Mouse (Mus musculus) natural killer cell, adult 2 months (primary cell): ENCODE data around the gene Col24a1.

ENCODE experiments used
- DNase-seq, 2 experiments: peaks; one replicate each; pipeline ENCODE4 v3.0.0; 2022; ENCODE audit warnings: low spot score in 2 of 2

Gene Col24a1

DNA sequence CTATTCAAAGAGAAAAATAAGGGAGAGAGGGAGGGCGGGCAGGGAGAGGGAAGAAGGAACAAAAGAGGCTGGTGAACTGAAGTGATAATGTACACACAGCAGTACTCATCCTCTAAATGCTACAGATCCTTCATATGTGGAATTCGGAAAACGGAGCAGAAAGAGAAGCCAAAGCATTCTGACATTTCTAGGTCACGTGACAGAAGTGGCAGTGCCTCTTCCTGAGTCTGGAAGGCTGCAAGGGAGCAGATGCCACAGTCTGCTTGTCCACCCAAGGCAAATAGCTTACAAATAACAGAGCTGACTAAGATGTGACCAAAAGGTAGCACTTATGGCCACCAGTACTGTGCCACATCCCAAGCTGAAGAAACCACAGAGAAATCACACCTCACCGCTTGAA, 164.8 kb downstream of the Col24a1 start:
- DNase-seq, result no peak

DNA sequence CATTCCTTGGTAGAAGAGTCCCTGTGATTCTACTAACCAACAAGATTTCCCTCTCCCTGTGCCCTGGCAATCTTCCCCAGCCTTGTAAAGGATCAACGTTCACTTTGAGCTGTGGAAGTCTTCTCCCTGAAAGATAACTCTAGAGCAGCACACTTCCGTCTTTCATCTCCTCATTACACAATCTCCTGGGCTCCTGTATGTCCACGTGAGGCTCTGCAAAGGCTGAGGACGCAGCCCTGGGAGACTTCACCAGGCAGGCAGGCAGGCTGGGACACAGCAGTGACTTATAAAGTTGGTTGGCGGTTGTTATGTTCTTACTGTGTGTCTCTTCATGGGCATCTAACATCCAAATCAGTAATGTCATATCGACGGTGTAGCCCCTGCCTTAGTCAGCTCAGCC, 170.1 kb downstream of the Col24a1 start:
- DNase-seq, result no peak

DNA sequence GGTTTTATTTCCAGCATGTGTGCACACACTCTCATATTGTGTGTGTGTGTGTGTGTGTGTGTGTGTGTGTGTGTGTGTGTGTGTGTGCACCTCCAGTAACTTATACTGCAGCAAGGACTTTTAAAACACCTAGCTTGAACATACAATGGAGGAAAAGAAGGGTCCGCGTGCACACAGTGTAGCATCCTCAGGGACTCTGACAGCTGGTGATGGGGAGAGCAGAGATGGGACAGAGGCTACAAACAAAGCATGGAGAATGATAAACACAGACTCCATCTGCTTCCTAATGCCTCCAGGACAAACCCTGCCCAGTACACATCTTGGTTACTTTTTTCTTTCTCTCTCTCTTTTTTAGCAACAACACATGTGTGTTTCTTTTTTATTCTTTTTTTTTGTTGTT, 171.5 kb downstream of the Col24a1 start:
- DNase-seq, result no peak

DNA sequence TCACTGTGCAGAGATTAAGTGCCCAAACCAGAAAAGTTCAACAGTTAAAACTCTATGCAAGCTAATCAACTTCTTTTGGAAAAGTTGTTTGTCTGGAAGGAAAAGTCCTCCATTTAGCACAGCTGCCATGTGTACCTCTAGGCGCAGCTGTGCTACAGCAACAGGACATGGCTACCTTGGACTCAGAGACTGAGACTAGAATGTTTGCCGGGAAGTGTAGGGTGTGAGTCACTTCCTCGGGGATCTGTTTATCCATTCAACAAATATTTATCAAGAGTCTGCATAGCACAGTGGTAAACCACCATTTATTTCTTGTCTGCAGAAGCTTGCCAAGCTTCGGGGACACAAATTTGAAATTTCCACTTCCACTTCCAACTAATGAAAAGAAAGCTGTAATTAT, 178.8 kb downstream of the Col24a1 start:
- DNase-seq, result no peak

DNA sequence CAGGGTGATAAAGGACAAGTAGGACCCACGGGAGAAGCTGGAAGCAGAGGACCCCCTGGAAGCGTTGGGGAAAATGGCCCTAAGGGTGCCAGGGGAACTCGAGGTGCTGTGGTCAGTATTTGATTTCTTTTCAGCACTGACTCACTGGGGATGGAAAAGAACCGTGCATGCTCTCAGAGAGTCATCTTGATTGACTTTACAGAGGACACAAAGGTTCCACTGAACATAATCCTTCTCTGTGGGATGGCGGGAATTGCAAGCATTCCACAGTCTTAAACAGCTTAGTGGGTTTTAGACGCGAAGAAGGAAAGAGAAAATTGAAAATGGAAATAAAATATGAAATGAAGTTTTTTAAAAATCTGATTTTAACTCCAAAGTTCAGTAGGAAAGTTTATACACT, 181.9 kb downstream of the Col24a1 start:
- no peak for DNase-seq

DNA sequence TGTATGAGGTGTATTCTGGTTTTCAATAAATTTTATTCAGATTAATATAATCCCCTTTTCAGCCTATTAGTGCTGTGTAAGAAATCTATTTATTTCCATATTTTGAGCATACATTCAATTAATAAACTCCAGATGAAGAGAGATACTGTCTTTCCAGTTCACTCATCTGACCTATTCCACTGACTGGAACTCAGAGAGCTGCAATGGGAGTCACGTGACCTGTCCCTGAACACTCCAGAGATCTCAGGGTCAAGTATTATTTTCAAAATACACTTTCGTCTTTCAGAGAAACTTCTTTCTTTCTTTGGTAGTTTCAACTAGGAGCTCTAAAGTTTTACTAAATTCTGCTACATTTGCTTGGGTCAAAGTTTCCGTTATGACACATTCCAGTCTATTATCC, 184.4 kb downstream of the Col24a1 start:
- no peak for DNase-seq

DNA sequence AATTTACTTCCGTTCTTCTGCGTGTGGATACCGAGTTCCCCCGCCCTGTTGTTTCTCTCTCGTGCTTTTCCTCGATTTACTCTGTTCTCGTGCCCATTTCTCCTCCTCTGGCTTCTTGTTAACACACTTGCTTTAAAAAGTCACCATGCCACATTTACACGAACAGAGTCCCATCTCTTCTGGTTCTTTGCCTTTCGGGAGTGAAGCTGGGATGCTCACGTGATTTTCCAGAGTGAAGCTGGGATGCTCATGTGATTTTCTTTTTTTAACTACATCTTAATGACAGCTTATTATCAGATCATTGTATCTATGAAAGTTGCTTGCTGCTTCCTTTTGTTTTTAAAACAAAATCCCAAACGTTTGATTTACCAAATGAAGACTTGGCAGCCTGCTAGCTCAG, 184.8 kb downstream of the Col24a1 start:
- DNase-seq, result no peak

DNA sequence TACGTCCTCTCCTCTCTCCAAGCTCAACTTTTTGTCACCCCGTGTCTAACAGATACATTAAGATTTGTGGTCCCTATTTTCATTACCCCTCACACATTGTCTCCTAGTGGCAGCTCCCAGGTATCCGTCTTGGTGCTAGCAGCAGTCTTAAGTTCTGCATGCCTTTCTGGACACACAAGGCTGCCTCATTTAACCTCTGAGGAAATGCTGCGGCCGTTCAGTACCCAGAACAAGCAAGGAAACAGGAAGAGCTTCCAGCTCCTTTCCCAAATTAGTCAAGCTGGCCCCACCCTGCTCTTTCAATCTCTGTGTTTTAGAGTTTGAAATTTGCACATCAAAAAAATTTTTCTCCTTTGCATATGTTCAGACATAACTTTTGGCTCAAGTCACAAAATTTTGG, 186.2 kb downstream of the Col24a1 start:
- DNase-seq, result no peak

DNA sequence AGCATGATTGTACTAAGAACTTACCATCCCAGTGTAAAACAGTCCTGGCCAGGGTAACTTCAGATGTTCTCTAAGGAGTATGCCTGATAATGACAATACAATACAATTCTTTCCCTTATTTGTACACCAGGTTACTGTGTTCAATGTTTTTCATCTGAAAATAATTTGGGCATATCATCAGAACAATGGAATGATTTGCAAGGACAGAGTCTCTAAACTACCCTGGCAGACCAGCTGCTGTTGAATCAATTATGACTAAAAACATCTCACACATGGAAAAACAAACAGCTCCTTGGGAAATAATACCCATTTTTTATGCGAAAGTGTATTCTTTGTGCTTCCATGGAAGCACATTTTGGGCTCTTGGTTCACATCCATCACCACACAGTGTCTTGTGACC, 198.0 kb downstream of the Col24a1 start:
- DNase-seq, result no peak

DNA sequence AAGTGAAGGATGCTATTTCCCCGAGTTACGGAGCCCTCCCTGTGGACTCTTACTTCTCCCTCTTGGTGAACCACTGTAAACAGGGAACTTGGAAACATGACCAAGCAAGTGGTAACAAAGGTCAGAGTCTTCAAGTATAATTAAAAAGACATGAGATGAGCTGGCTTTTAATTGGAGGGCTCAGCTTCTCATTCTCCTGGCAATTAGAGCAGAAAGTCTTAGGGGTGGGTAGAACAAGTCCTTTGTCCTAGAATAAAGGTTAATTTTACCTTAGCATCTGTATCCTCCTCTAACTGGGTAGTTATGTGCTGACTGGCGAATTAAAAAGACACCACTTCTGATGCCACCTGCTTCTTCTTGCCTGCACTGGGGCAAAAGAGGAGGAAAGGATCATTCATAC, 199.1 kb downstream of the Col24a1 start:
- DNase-seq, result no peak

DNA sequence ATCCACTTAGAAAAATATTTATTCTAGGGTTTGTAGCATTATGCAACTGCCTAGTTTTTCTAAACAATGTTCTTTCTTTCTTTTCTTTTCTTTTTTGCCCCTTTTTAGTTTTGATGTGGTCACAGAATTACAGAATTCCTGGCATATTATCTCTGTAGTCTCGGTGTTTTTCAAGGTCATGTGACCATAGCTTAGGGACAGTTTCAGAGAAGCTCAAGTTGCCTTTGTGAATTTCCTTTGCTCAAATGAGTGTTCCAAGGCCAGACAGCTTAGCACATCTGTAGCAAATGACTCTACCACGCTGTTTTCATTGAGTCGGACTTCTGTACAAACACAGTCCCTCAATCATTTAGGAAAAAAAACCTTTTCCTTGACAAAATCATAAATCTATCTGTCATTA, 205.9 kb downstream of the Col24a1 start:
- no peak for DNase-seq

DNA sequence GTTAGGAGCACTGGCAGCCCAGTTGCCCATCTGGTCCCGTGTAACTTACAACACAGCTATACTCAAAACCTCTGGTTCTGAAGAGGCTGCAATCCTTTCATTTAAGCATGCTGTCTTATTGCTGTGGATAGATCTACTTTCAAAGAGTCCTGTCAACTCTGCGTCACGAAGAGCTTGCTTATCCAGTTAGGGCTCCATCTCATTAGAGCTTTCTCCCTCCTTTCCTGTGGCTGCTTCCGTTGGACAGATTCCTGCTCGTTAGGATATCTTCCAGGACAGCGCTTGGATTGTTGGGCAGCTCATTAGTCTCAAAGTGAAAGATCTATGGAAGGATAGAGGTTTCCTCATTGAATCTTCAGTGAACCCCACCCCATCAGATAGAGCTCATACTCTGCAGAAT, 206.6 kb downstream of the Col24a1 start:
- DNase-seq, result no peak

DNA sequence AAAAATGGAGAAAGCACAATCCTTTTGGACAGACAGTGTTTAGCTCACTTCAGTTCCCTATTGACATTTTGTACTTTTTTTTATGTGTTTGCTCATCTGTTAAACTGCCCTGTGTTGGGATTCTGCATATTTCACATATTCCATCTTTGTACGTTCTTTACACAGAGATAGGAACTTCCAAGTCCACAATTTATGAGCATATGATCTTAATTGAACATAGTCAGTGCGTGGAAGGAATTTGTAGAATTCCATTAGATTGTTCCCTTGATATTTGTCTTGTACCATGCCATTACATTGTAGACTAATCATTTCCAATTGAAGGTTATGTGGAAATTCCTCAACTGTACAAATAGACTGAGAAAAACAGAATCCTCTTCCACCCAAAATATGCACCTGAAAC, 212.6 kb downstream of the Col24a1 start:
- DNase-seq, result no peak

DNA sequence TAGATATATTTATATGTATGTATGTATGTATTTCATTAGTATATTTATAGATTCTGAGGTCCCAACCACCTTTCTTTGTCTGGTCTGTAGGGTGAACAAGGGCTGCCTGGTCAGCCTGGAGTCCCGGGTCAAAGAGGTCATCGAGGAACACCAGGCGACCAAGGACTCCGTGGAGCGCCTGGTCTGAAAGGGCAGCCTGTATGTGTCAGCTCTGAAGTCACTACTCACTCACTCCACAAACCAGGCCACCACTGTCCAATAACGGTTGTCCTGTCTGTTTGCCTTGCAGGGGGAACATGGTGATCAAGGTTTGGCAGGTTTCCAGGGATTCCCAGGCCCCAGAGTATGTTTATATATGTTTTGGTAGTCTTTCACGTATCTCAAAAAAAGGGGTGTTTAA, 216.3 kb downstream of the Col24a1 start:
- no peak for DNase-seq

DNA sequence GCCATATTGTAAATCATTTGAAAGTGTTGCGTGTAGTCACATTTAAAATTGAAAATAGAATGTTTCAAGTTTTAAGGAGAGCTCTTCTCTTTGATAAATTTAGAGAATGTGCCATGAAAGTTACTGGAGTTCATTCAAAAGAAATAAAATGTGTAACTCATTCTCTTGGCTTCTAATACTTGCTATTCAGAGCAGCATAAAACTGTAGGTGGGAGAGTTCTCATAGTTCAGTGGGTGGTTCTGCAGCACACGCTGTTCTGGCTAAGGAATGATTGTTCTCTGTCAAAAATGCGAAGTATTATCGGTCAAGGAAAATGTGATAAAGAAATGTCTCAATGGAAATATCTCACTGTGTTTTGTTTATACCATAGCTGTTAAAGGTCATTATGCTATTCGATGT, 221.9 kb downstream of the Col24a1 start:
- DNase-seq, result no peak

DNA sequence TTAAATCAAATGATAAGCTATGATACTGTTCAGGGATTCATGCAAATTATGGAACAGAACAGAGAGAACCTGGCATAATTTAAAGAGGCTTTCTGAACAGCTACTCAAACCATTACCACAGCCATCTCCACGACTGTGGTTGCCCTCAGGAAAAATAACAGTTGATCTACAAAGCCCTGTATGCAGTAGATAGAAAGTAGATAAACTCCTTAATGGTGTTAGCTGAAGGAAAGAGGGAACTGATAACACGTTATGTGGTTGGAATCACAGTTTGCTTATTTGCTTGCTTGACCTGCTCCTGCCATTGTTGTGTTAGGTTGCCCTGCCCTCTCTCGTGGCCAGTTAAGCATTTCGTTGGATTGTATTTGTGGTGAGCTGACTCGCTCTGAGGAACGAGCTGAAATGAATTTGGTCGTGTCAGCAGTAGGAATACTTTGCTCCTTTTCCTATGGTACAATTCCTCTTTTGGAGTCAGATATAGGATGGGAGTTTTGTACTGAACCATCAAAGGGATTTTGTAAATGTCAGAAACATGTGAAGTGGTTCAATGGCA, 229.3 kb downstream of the Col24a1 start:
- no peak for DNase-seq

DNA sequence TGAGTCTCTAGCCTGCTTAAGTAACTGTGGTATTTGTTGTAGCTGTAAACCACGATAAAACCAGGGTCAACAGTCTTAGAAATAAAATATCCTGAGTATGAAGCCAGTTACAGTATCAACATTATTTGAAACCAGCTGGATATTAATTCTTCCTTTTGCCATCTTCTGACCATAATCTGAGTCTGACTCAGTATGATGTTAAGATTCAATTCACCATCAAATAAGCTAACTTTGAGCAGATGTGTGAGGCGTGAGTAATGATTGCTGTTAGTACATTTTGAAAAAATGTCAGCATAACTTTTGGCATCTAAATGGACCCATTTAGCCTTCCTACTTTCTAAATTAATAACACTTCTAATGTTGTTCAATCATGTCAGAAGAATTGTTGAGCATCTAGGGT, 230.0 kb downstream of the Col24a1 start:
- no peak for DNase-seq

DNA sequence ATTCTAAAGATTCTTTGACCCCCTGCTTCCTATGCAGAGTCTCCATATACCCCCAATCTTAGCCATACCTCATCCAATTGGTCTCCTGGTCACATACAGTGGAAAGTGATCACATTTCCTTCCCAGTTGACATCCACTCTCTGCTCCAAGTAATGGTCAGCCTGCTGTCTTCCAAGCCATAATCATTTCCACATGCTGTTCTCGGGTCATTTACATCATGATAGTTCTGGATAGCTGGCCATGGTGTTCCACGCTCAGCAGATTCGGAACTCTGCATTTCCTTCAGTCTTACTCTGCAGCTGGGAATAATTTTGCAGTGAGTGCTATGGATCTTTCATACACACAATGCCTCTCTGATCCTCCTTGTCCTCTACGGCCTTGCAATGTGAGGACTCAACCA, 233.0 kb downstream of the Col24a1 start:
- DNase-seq, result no peak

DNA sequence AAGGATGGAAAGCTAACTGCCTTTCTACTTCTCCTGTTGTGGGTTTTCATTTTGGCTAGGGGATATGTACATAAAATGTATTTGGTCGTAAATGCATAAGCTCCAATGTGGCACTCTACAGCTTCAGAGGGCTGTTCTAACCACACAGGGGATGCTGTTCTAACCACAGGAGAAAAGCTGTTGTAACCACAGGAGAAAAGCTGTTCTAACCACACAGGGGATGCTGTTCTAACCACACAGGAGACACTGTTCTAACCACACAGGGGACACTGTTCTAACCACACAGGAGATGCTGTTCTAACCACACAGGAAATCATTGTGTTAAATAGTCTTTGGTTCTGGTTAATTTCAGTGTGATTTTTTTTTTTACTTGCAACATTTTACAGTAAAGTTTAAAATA, 245.6 kb downstream of the Col24a1 start:
- DNase-seq, result peak in 1 of 2 experiments; percentile 2

DNA sequence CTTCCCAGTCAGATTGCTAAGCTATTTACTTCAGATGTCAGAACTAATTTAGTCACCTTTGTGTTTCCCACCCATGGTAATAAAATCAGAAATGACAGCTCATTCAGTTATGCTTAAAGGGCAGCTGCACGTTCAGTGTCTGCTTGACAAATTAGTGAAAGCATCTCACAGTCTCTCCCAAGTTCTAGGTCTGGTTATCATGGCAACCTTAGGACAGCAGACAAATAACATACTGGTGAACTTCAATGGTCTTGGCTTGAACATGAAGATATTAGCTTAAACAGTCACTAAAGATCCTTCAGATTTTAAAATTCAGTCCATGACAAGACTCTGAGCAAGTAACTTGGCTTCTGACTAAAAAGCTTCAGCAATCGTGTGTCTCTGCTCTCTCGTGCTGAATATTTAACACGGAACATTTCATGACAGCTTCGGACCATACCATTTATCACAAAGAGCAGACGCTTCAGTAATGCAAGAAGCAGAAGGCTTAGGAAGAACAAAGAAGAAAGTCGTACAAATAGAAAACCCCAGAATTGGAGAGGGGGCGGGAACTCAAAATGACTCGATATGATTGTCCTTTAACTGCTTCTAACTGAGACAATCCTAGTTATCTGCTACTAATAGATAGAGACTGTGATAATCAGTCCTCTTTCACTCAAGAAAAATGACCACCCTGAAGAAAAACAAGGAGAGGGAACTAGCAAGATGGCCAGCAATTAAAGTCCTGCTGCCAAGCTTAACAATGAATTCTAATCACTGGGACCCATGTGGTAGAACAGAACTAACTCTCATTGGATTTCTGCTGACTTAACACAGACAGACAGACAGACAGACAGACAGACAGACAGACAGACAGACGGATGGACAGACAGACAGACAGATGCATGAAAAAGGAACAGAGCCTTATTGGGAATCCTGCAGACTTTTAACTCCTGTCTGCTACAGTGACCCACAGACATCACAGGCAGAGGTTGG, 256.5 kb downstream of the Col24a1 start:
- no peak for DNase-seq

DNA sequence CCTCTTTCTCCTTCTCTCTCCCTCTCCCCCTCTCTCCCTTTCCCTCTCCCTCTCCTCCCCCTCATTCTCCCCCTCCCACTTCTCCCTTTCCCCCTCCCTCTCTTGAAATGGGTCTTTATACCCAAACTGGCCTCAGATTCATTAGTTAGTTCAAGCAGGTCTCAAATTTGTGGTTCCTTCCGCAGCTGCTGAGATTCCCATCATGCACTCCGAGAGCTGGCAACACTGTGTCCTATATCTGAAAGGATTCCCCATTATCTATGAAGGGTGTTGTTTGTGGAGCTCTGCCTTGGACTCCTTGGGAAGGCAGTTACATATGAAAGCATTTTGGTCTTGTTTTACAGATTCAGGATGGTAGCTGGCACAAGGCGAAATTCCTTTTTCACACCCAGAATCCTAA, 257.9 kb downstream of the Col24a1 start:
- DNase-seq, result no peak

DNA sequence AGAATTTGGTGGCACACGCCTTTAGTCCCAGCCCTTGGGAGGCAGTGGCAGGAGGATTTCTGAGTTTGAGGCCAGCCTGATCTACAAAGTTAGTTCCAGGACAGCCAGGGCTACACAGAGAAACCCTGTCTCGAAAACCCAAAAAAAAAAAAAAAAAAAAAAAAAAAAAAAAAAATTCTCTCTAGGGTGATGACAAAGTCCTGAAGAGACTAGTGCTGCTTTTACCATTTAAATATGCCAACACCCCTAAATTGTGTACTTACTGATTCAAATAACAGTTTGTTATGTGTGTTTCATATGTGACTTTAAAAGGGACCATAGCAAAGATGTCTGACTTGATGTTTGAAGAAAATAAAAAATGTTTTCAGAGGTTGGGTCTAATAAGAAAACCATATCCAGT, 262.1 kb downstream of the Col24a1 start:
- no peak for DNase-seq

DNA sequence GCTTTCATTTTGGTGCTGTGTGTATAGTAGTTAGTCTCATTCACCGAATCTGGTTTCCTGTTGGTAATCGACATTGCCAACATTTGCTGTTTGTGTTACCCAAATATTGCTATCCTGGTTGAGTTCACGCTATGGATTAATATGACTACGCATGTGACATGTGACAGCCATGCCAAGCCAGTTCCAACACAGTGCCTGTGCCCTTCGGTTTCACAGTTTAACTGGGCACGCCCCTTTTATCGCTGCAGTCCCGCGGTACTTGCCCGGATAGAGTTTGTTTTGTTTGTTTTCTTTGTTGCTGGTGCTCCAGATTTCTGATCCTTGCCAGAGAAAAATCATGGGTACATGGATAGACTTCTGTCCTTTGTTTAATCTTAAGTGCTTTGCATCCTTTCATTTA, 263.9 kb downstream of the Col24a1 start:
- DNase-seq, result no peak

DNA sequence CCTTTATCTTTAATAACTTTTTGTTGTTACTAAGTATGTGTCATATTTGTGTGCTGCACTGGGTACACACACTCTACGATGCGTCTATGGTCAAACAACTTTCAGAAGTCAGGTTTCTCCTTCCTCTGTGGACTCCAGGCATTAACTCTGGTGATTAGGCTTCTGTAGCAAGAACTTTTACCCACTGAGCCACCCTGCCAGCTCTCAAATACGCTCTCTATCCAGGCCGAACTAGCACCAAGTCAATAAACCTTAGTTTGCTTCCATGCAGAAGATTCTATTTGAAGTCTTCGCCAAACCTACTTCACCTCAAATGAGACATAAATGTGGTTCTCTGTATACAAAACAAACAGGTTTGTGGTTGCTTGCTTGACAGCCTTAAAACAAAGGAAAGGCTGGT, 267.4 kb downstream of the Col24a1 start:
- no peak for DNase-seq
